Comparison of ENCODE assay signal across 9 mouse cellular contexts in genomic region chr3:83576155-83576554, GRCm38 (mm10).
DNase-seq lines count a peak whose midpoint lies in the region.
"Had no signal": no experiment of that assay in that cellular context is flagged by ENCODE, and none has a peak within 500 bp of the region (broad histone marks: within the 10 kb centered on the region; RNA-seq: fewer than 3 reads in every experiment).

No protein-coding gene starts in this region.

- DNase-seq in frontal cortex, adult 2 months (ENCODE audit: extremely low spot score in 1 of 2, low spot score in 1 of 2): peak; percentile 2 to 18
- no peak for DNase-seq in frontal cortex, postnatal 25 days (ENCODE audit: low spot score in 2 of 2)
- peak; percentile 2 for DNase-seq in lung, postnatal 25 days (ENCODE audit: low spot score)
- DNase-seq in lung, postnatal 4 days: no peak
- DNase-seq in cerebellum, postnatal 14 days: peak; percentile 91 to 93
- peak; percentile 51 to 65 for DNase-seq in layer of hippocampus, postnatal 10 days (ENCODE audit: low spot score in 2 of 2)
- DNase-seq in urinary bladder, postnatal 4 days (ENCODE audit: low spot score in 2 of 2): no peak
- DNase-seq in lung, postnatal 10 days: no peak
- DNase-seq: thymus, postnatal 14 days had no signal

Comparison
In these comparisons a context has a peak if more than half of its experiments do, and no peak if none do; other contexts are left out.
1. DNase-seq: peak in frontal cortex, adult 2 months (2 of 2), lung, postnatal 25 days (single experiment), cerebellum, postnatal 14 days (2 of 2) and layer of hippocampus, postnatal 10 days (2 of 2); none in frontal cortex, postnatal 25 days (0 of 2), lung, postnatal 4 days (0 of 2), urinary bladder, postnatal 4 days (0 of 2) and lung, postnatal 10 days (single experiment).